Mouse (Mus musculus) testis, adult 2 months (tissue): Measurements from ENCODE around the gene Asb8. TPM values are rescaled to one million over a fixed set of nuclear protein-coding genes. Genes with fewer than 3 reads are reported as not detected.
A peak's percentile ranks its signal among the peaks of the same experiment; 100 is the strongest.

Experiments
- H3K27ac ChIP-seq: fragments of 200-500 bp; 2 replicates; pipeline ENCODE4 v1.5.1; 2012; ENCODE audit warnings: low read depth, low read length; ENCODE audit not compliant: control insufficient read depth, insufficient read depth
- H3K27me3 ChIP-seq: fragments of 200-500 bp; 2 replicates; pipeline ENCODE4 v1.6.1; 2012; ENCODE audit warnings: mild to moderate bottlenecking, low read length, moderate library complexity; ENCODE audit not compliant: control insufficient read depth, insufficient read depth
- H3K36me3 ChIP-seq: fragments of 200-500 bp; 2 replicates; pipeline ENCODE4 v1.6.1; 2012; ENCODE audit warnings: mild to moderate bottlenecking, low read length; ENCODE audit not compliant: control insufficient read depth, insufficient read depth
- H3K4me1 ChIP-seq: fragments of 200-500 bp; 2 replicates; pipeline ENCODE4 v1.6.1; 2012; ENCODE audit warnings: low read length; ENCODE audit not compliant: control insufficient read depth, insufficient read depth
- H3K4me3 ChIP-seq: fragments of 200-500 bp; 2 replicates; pipeline ENCODE4 v1.5.1; 2012; ENCODE audit warnings: low read depth, mild to moderate bottlenecking, low read length, moderate library complexity, mixed read lengths; ENCODE audit not compliant: control insufficient read depth
- CTCF ChIP-seq: fragments of 200-500 bp; IDR thresholded peaks from 2 replicates; pipeline ENCODE4 v1.5.1; 2012; ENCODE audit warnings: low read depth, mild to moderate bottlenecking, inconsistent platforms, low read length, moderate library complexity; ENCODE audit not compliant: control insufficient read depth, insufficient read depth, insufficient replicate concordance
- POLR2A ChIP-seq: fragments of 200-500 bp; IDR thresholded peaks from 2 replicates; pipeline ENCODE4 v1.6.1; 2012; ENCODE audit warnings: low read depth, mild to moderate bottlenecking, inconsistent platforms, low read length, moderate library complexity; ENCODE audit not compliant: control insufficient read depth
- polyA plus RNA-seq: library from polyadenylated mRNA; depleted of rRNA; stranded (reverse); fragments of >200 nt; gene quantifications from 2 replicates; pipeline ENCODE4 v1.2.3, GENCODE M21; 2012

Gene Asb8
- polyA plus RNA-seq, 1 experiment = 132 TPM

- no peak overlapping the region for H3K27ac ChIP-seq
- TF ChIP-seq POLR2A (peak; percentile 50), CTCF (no peak)
- H3K4me1 ChIP-seq = peaks cover 2% of the 10 kb centered on the region; the same call in 1 of the 2 replicates
- no peaks in the 10 kb centered on the region for H3K27me3 ChIP-seq
- H3K4me3 ChIP-seq = peak overlapping the region; percentile 89
- no peaks in the 10 kb centered on the region for H3K36me3 ChIP-seq
These were observed 2.5 kb upstream of the Asb8 start for GRCm38 (mm10) chr15:98167645-98168621.

DNA sequence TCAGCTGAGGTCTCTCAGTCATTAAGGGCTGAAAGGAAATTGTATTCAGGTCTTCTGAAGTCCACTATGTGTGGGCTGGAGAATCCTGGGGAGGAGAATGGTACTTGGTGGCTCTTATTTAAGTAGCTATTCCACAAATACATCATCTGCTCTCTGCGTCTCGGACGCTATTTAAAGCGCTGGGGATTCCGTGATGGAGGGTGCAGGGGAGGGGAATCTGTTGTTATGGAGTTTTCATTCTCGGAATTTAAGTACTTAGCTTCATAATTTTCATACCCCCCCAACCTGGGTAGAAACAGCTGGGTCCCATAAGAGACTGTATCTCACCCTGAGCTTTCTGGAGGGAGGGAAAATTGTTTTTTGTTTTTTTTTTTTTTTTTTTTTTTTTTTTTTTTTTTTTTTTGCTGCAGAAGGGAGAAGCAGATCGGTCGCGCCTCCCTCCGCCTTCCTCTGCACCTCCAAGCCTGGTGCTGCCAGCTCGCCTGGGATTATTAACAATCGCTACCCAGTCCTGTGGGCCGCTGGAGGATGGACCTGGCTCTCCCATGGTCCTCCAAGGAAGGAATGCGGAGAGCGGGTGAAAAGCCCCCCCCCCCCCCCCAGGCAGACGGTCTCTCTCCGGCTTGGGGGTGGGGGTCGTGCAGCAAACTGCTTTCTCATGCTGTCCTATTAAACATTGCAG, 1.7 kb upstream of the Asb8 start, which contains the start of gene Ccdc184:
Gene Ccdc184 (plus strand): TSS at position 196 of the 682 bp plus-strand sequence.
- TF ChIP-seq CTCF = no peak
- no peak for TF ChIP-seq POLR2A
- no peaks in the 10 kb centered on the region for H3K36me3 ChIP-seq
- H3K4me3 ChIP-seq = peak within 1 kb of the TSS; percentile 89
- peaks cover 2% of the 10 kb centered on the region; the same call in 1 of the 2 replicates for H3K4me1 ChIP-seq
- no peaks in the 10 kb centered on the region for H3K27me3 ChIP-seq
- H3K27ac ChIP-seq = no peak within 1 kb of the TSS

- no peak overlapping the region for H3K27ac ChIP-seq
- no peaks in the 10 kb centered on the region for H3K36me3 ChIP-seq
- H3K4me3 ChIP-seq = no peak overlapping the region
- H3K27me3 ChIP-seq = no peaks in the 10 kb centered on the region
- TF ChIP-seq CTCF (no peak), POLR2A (no peak)
- H3K4me1 ChIP-seq = peaks cover under 1% of the 10 kb centered on the region; the same call in 1 of the 2 replicates
These were observed 2.9 kb downstream of the Asb8 start for GRCm38 (mm10) chr15:98162561-98162960.

GRCm38 (mm10) chr15:98161026-98161805, 4.2 kb downstream of the Asb8 start:
- Histone ChIP-seq H3K27ac (no peak overlapping the region), H3K27me3 (no peaks in the 10 kb centered on the region), H3K36me3 (no peaks in the 10 kb centered on the region), H3K4me1 (no peaks in the 10 kb centered on the region), H3K4me3 (no peak overlapping the region)
- TF ChIP-seq POLR2A = no peak
- TF ChIP-seq CTCF = no peak

- no peaks in the 10 kb centered on the region for H3K27me3 ChIP-seq
- H3K4me1 ChIP-seq = no peaks in the 10 kb centered on the region
- H3K4me3 ChIP-seq = no peak overlapping the region
- no peak overlapping the region for H3K27ac ChIP-seq
- no peaks in the 10 kb centered on the region for H3K36me3 ChIP-seq
- no peak for TF ChIP-seq POLR2A
- TF ChIP-seq CTCF = no peak
These were observed 8.2 kb downstream of the Asb8 start for GRCm38 (mm10) chr15:98157253-98157652.

DNA sequence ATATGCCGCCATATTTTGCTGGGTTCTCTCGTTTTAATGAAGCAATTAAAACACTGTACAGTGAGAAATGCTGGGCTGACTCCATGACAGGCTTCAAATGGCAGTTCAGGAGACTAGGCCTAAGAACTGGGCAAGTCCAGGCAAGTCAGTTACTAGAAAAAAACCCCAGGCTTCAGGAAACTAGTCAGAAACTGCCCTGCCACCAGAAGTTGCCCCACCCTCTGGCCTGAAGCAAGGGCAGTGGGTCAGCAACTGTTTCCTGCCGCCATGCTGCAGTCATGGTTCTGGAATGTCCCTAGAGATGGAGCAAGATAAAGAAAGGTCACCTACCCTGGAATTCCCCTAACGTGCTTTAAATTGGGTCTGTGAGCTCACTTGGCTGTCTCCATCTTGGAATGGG, 9.5 kb downstream of the Asb8 start:
- no peak for TF ChIP-seq CTCF
- TF ChIP-seq POLR2A = no peak
- Histone ChIP-seq H3K36me3 (no peaks in the 10 kb centered on the region), H3K4me1 (no peaks in the 10 kb centered on the region), H3K27me3 (no peaks in the 10 kb centered on the region), H3K27ac (no peak overlapping the region), H3K4me3 (no peak overlapping the region)

DNA sequence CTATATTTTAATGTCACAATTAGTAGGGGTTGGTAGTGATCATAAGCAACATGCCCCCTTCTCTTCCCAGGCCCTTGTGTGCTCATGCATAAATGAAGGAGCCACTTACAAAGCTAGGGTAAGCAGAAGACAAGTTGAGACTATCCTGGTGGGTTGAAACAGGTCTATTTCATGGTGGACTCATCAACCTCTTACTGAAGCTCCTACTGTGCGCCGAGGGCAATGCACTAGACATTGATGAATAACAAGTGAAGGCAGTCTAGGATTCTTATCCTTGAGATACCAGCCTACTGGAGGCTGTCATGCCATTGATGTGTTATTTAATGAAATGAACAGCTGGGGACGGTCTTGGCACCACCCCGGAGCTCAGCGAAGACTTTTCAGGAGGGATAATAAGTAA, 10.2 kb downstream of the Asb8 start:
- TF ChIP-seq POLR2A = no peak
- no peak for TF ChIP-seq CTCF
- H3K36me3 ChIP-seq = no peaks in the 10 kb centered on the region
- H3K4me1 ChIP-seq = no peaks in the 10 kb centered on the region
- no peak overlapping the region for H3K4me3 ChIP-seq
- no peak overlapping the region for H3K27ac ChIP-seq
- no peaks in the 10 kb centered on the region for H3K27me3 ChIP-seq
